Mouse (Mus musculus) small intestine, adult 2 months (tissue): ENCODE measurements at regions not wholly inside any gene's neighbourhood (a gene's known extent, or its start where the extent isn't known, plus 50 kb on each side); places are given as distances from the start of the nearest gene placed in this dataset.
"Not testable (repeated sequence)": the region's sequence is repeated elsewhere in the genome, so short reads cannot be mapped to it uniquely, and the experiment has no call there.

Source experiments
- CTCF ChIP-seq: fragments of 200-500 bp; IDR thresholded peaks from 2 replicates; pipeline ENCODE4 v1.5.1; 2012; ENCODE audit warnings: low read depth, mild to moderate bottlenecking, control low read depth, inconsistent platforms, low read length, moderate library complexity, mixed read lengths; ENCODE audit not compliant: insufficient replicate concordance, insufficient read length; ENCODE audit errors: extremely low read depth
- POLR2A ChIP-seq: fragments of 200-500 bp; IDR thresholded peaks from 2 replicates; pipeline ENCODE4 v1.6.1; 2012; ENCODE audit warnings: low read depth, mild to moderate bottlenecking, control low read depth, inconsistent platforms, low read length, moderate library complexity

DNA sequence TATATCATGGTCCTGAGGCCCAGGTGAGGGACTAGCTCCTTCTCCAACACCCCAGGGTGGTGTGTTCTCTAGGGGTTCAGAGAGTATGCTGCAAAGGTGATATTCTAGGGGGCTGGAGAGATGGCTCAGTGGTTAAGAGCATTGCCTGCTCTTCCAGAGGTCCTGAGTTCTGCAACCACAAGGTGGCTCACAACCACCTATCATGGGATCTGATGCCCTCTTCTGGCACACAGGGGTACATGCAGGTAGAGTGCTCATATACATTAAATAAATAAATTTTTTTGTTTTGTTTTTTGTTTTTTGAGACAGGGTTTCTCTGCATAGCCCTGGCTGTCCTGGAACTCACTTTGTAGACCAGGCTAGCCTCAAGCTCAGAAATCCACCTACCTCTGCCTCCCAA lies 81.7 kb downstream of the Sik1 start:
- not testable (repeated sequence) for TF ChIP-seq POLR2A, CTCF
